Mouse (Mus musculus) hindbrain, embryonic 11.5 days (tissue): ENCODE measurements around the gene Ugt1a2. TPM values are rescaled to one million over a fixed set of nuclear protein-coding genes. Genes with fewer than 3 reads are reported as not detected.
A peak's percentile ranks its signal among the peaks of the same experiment; 100 is the strongest.

Experiments used
- ATAC-seq: fragments of 200-750 bp; cut with Nextera tagmentation; 2 replicates; pipeline ENCODE4 v1.8.0; 2017; ENCODE audit warnings: mild to moderate bottlenecking, moderate TSS enrichment, moderate library complexity; ENCODE audit not compliant: low FRiP score
- DNase-seq: peaks from one replicate; pipeline ENCODE4 v3.0.0-alpha.2; 2015; ENCODE audit warnings: low spot score
- H3K27ac ChIP-seq: fragments of 300-500 bp; sonication (generic); 2 replicates; pipeline ENCODE4 v1.5.1; 2014; ENCODE audit warnings: mild to moderate bottlenecking, low read depth, low read length
- H3K27me3 ChIP-seq: fragments of 300-500 bp; sonication (generic); 2 replicates; pipeline ENCODE4 v1.6.1; 2014; ENCODE audit warnings: mild to moderate bottlenecking, low read length, moderate library complexity, mixed read lengths; ENCODE audit not compliant: control insufficient read depth, insufficient read depth
- H3K36me3 ChIP-seq: fragments of 300-500 bp; sonication (generic); 2 replicates; pipeline ENCODE4 v1.6.1; 2014; ENCODE audit warnings: mild to moderate bottlenecking, low read length, moderate library complexity, mixed read lengths; ENCODE audit not compliant: control insufficient read depth, insufficient read depth
- H3K4me1 ChIP-seq: fragments of 300-500 bp; sonication (generic); replicated peaks from 2 replicates; pipeline ENCODE4 v1.6.1; 2014; ENCODE audit warnings: low read length, mixed read lengths; ENCODE audit not compliant: control insufficient read depth, insufficient read depth
- H3K4me2 ChIP-seq: fragments of 300-500 bp; sonication (generic); replicated peaks from 2 replicates; pipeline ENCODE4 v1.6.1; 2014; ENCODE audit warnings: mild to moderate bottlenecking, low read depth, low read length
- H3K4me3 ChIP-seq: fragments of 300-500 bp; sonication (generic); 2 replicates; pipeline ENCODE4 v1.5.1; 2014; ENCODE audit warnings: low read depth, low read length
- H3K9ac ChIP-seq: fragments of 300-500 bp; sonication (generic); 2 replicates; pipeline ENCODE4 v1.6.1; 2014; ENCODE audit warnings: low read depth, low read length
- H3K9me3 ChIP-seq: fragments of 300-500 bp; sonication (generic); 2 replicates; pipeline ENCODE4 v1.6.1; 2016; ENCODE audit warnings: low read length; ENCODE audit not compliant: control insufficient read depth
- WGBS: fragments of 180-500 bp; shearing (Covaris S2); extraction: QIAGEN DNeasy Blood & Tissue Kit; methylation state at CpG from one replicate; pipeline ENCODE4 v1.1.7; 2014; 5-methylcytosine and 5-hydroxymethylcytosine counted together
- polyA plus RNA-seq: library from polyadenylated mRNA; unstranded; fragments of >200 nt; fragmentation: Nextera tagmentation; extraction: Ambion mirVana; gene quantifications from 2 replicates; pipeline ENCODE4 v1.2.1, GENCODE M21; 2014

Gene Ugt1a2
- polyA plus RNA-seq, 1 experiment from 2014 or later, result not detected

GRCm38 (mm10) chr1:88229986-88230385 is 29.6 kb downstream of the Ugt1a2 start:
- Histone ChIP-seq H3K4me3 (no peak overlapping the region), H3K9ac (no peak overlapping the region), H3K36me3 (no peaks in the 10 kb centered on the region), H3K27ac (no peak overlapping the region), H3K4me1 (no peaks in the 10 kb centered on the region), H3K9me3 (peaks cover 97% of the 10 kb centered on the region), H3K27me3 (no peaks in the 10 kb centered on the region), H3K4me2 (no peak overlapping the region)
- WGBS, result 87% methylated on average over 5 of the region's 5 CpGs
- peak; percentile 4; the same call in 1 of the 2 replicates for ATAC-seq
- no peak for DNase-seq

GRCm38 (mm10) chr1:88230421-88230820 is 30.0 kb downstream of the Ugt1a2 start:
- Histone ChIP-seq H3K36me3 (no peaks in the 10 kb centered on the region), H3K4me2 (no peak overlapping the region), H3K9ac (no peak overlapping the region), H3K4me3 (no peak overlapping the region), H3K4me1 (no peaks in the 10 kb centered on the region), H3K9me3 (peaks cover 99% of the 10 kb centered on the region), H3K27me3 (no peaks in the 10 kb centered on the region), H3K27ac (no peak overlapping the region)
- ATAC-seq, result no peak; the same call in 1 of the 2 replicates
- 75% methylated on average over 7 of the region's 7 CpGs for WGBS
- no peak for DNase-seq

- Histone ChIP-seq H3K4me2 (no peak overlapping the region), H3K27ac (no peak overlapping the region), H3K9ac (no peak overlapping the region), H3K4me3 (no peak overlapping the region), H3K36me3 (no peaks in the 10 kb centered on the region), H3K27me3 (no peaks in the 10 kb centered on the region), H3K9me3 (peaks cover 99% of the 10 kb centered on the region), H3K4me1 (no peaks in the 10 kb centered on the region)
- ATAC-seq (no peak), DNase-seq (no peak)
- 78% methylated on average over 6 of the region's 6 CpGs for WGBS
Observed at GRCm38 (mm10) chr1:88230981-88231802, 30.8 kb downstream of the Ugt1a2 start.

- H3K4me1 ChIP-seq, result no peaks in the 10 kb centered on the region
- no peak for DNase-seq
- no peaks in the 10 kb centered on the region for H3K36me3 ChIP-seq
- 69% methylated on average over 7 of the region's 7 CpGs for WGBS
- H3K27ac ChIP-seq, result no peak overlapping the region
- no peak overlapping the region for H3K9ac ChIP-seq
- H3K27me3 ChIP-seq, result no peaks in the 10 kb centered on the region
- ATAC-seq, result no peak
- no peak overlapping the region for H3K4me2 ChIP-seq
- H3K9me3 ChIP-seq, result peaks cover 96% of the 10 kb centered on the region
- no peak overlapping the region for H3K4me3 ChIP-seq
Observed at GRCm38 (mm10) chr1:88231803-88232499, 31.6 kb downstream of the Ugt1a2 start.

GRCm38 (mm10) chr1:88232664-88233380 is 32.4 kb downstream of the Ugt1a2 start:
- Histone ChIP-seq H3K27me3 (no peaks in the 10 kb centered on the region), H3K36me3 (no peaks in the 10 kb centered on the region), H3K27ac (no peak overlapping the region), H3K4me2 (no peak overlapping the region), H3K4me1 (no peaks in the 10 kb centered on the region), H3K9ac (no peak overlapping the region), H3K9me3 (peaks cover 95% of the 10 kb centered on the region), H3K4me3 (no peak overlapping the region)
- ATAC-seq, result no peak
- WGBS, result 56% methylated on average over 3 of the region's 3 CpGs
- DNase-seq, result no peak

GRCm38 (mm10) chr1:88233421-88234247 is 33.2 kb downstream of the Ugt1a2 start:
- 67% methylated on average over 14 of the region's 14 CpGs for WGBS
- Histone ChIP-seq H3K4me1 (no peaks in the 10 kb centered on the region), H3K9ac (no peak overlapping the region), H3K4me2 (no peak overlapping the region), H3K9me3 (peaks cover 95% of the 10 kb centered on the region), H3K36me3 (no peaks in the 10 kb centered on the region), H3K27me3 (no peaks in the 10 kb centered on the region), H3K27ac (no peak overlapping the region), H3K4me3 (no peak overlapping the region)
- DNase-seq, result no peak
- no peak for ATAC-seq

GRCm38 (mm10) chr1:88234248-88234610 is 33.8 kb downstream of the Ugt1a2 start:
- H3K4me3 ChIP-seq, result no peak overlapping the region
- ATAC-seq (no peak), DNase-seq (no peak)
- H3K27ac ChIP-seq, result no peak overlapping the region
- 66% methylated on average over 4 of the region's 4 CpGs for WGBS
- H3K4me1 ChIP-seq, result no peaks in the 10 kb centered on the region
- H3K36me3 ChIP-seq, result no peaks in the 10 kb centered on the region
- H3K27me3 ChIP-seq, result no peaks in the 10 kb centered on the region
- H3K9me3 ChIP-seq, result peaks cover 95% of the 10 kb centered on the region
- H3K9ac ChIP-seq, result no peak overlapping the region
- no peak overlapping the region for H3K4me2 ChIP-seq

GRCm38 (mm10) chr1:88234646-88235045 is 34.2 kb downstream of the Ugt1a2 start:
- no peaks in the 10 kb centered on the region for H3K36me3 ChIP-seq
- H3K27me3 ChIP-seq, result no peaks in the 10 kb centered on the region
- H3K9me3 ChIP-seq, result peaks cover 95% of the 10 kb centered on the region
- no peaks in the 10 kb centered on the region for H3K4me1 ChIP-seq
- H3K4me3 ChIP-seq, result no peak overlapping the region
- no peak overlapping the region for H3K4me2 ChIP-seq
- ATAC-seq, result no peak
- DNase-seq, result no peak
- 46% methylated on average over 5 of the region's 5 CpGs for WGBS
- no peak overlapping the region for H3K27ac ChIP-seq
- H3K9ac ChIP-seq, result no peak overlapping the region
